25 mouse cellular contexts compared by ENCODE assay signal in the genomic region with DNA sequence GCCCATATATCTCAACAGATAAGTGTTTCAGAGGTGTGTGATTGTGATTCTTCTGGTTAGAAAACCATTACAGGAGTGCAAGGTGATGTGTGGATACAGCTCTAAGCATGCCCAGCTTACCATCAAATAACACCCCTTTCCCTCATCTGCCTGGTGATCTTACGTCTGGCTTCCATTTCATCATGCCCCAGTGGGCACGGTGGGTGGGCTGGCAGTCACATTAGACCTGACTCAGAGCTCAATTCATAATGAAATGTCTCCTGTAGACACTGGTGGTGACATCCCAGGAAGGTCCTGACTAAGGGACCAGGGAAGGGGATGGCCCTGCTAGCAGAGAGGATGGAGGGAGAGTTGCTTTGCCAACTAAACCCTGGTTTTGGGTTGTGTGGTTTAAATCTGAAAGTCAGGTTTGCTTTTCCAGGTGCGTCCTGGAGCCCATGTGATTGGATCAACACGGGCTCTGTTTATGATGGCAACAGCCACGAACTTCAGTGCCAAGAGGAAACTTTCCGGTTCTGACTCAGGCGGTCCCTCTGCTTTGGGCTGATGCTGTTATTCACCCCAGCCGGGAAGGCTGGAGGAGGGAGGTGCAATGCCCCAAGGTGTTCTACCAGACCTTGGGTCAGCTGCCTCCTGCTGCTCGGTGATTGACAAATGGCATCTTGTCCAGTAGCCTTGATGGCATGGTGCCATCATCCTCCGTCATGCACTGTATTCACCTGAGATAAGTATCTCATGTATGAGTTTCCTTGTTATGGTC. TPM values are rescaled to one million over a fixed set of nuclear protein-coding genes. Genes with fewer than 3 reads are reported as not detected.
DNase-seq lines count a peak whose midpoint lies in the region; ATAC-seq and TF ChIP-seq lines count a peak whose summit lies in the region.
"Had no signal": no experiment of that assay in that cellular context is flagged by ENCODE, and none has a peak within 500 bp of the region (broad histone marks: within the 10 kb centered on the region; RNA-seq: fewer than 3 reads in every experiment).

No protein-coding gene starts in this region.

- H3K9ac ChIP-seq in embryonic facial prominence, embryonic 14.5 days (ENCODE audit: low read depth, low read length) = no peak overlapping the region
- H3K9ac ChIP-seq in limb, embryonic 14.5 days (ENCODE audit: low read depth, low read length, severe bottlenecking) = no peak overlapping the region
- no peak overlapping the region for H3K9ac ChIP-seq in midbrain, embryonic 15.5 days
- H3K9ac ChIP-seq: embryonic facial prominence, embryonic 15.5 days; forebrain, embryonic 12.5 days; hindbrain, embryonic 12.5 days had no signal

- H3K27ac ChIP-seq in embryonic facial prominence, embryonic 14.5 days (replicated peaks; ENCODE audit: low read depth, low read length) = no peak overlapping the region
- H3K27ac ChIP-seq in embryonic facial prominence, embryonic 10.5 days (replicated peaks) = no peak overlapping the region
- H3K27ac ChIP-seq in limb, embryonic 14.5 days (replicated peaks; ENCODE audit: low read depth, low read length) = no peak overlapping the region
- no peak overlapping the region for H3K27ac ChIP-seq in limb, embryonic 10.5 days
- no peak overlapping the region for H3K27ac ChIP-seq in midbrain, embryonic 15.5 days
- H3K27ac ChIP-seq: embryonic facial prominence, embryonic 15.5 days; forebrain, embryonic 12.5 days; gastrocnemius, adult 2 months; heart, embryonic 10.5 days; hindbrain, embryonic 12.5 days; hindbrain, postnatal 0 days had no signal

- no peak overlapping the region for H3K4me3 ChIP-seq in embryonic facial prominence, embryonic 14.5 days (ENCODE audit: low read depth, low read length)
- no peak overlapping the region for H3K4me3 ChIP-seq in embryonic facial prominence, embryonic 10.5 days
- no peak overlapping the region for H3K4me3 ChIP-seq in limb, embryonic 14.5 days (replicated peaks; ENCODE audit: low read length)
- no peak overlapping the region for H3K4me3 ChIP-seq in limb, embryonic 10.5 days
- H3K4me3 ChIP-seq in midbrain, embryonic 15.5 days = no peak overlapping the region
- H3K4me3 ChIP-seq: embryonic facial prominence, embryonic 15.5 days; erythroblast, embryonic 14.5 days; forebrain, embryonic 12.5 days; gastrocnemius, adult 2 months; heart, embryonic 10.5 days; hindbrain, embryonic 12.5 days had no signal

- no peaks in the 10 kb centered on the region for H3K9me3 ChIP-seq in embryonic facial prominence, embryonic 14.5 days (ENCODE audit: control insufficient read depth, low read length)
- no peaks in the 10 kb centered on the region for H3K9me3 ChIP-seq in embryonic facial prominence, embryonic 10.5 days
- no peaks in the 10 kb centered on the region for H3K9me3 ChIP-seq in limb, embryonic 14.5 days (ENCODE audit: control insufficient read depth, low read length)
- H3K9me3 ChIP-seq in limb, embryonic 10.5 days (replicated peaks) = no peaks in the 10 kb centered on the region
- no peaks in the 10 kb centered on the region for H3K9me3 ChIP-seq in midbrain, embryonic 15.5 days
- H3K9me3 ChIP-seq: embryonic facial prominence, embryonic 15.5 days; forebrain, embryonic 12.5 days; heart, embryonic 10.5 days; hindbrain, embryonic 12.5 days had no signal

- no peaks in the 10 kb centered on the region for H3K36me3 ChIP-seq in embryonic facial prominence, embryonic 14.5 days (ENCODE audit: control insufficient read depth, insufficient read depth, low read length)
- no peaks in the 10 kb centered on the region for H3K36me3 ChIP-seq in embryonic facial prominence, embryonic 10.5 days (replicated peaks)
- no peaks in the 10 kb centered on the region for H3K36me3 ChIP-seq in limb, embryonic 14.5 days (ENCODE audit: control insufficient read depth, insufficient read depth, low read length)
- no peaks in the 10 kb centered on the region for H3K36me3 ChIP-seq in limb, embryonic 10.5 days
- no peaks in the 10 kb centered on the region for H3K36me3 ChIP-seq in midbrain, embryonic 15.5 days (replicated peaks)
- H3K36me3 ChIP-seq: embryonic facial prominence, embryonic 15.5 days; forebrain, embryonic 12.5 days; heart, embryonic 10.5 days; hindbrain, embryonic 12.5 days had no signal

- peak; percentile 29 for DNase-seq in embryonic facial prominence, embryonic 14.5 days (ENCODE audit: low spot score)
- no peak for DNase-seq in embryonic facial prominence, embryonic 10.5 days (ENCODE audit: low spot score)
- peak; percentile 43 for DNase-seq in limb, embryonic 14.5 days (ENCODE audit: low spot score)
- no peak for DNase-seq in limb, embryonic 10.5 days (ENCODE audit: low spot score)
- DNase-seq in 3T3-L1 (ENCODE audit: low read depth, low spot score) = peak; percentile 18
- DNase-seq in fibroblast of lung, adult 2 months (ENCODE audit: low read depth) = peak; percentile 81
- DNase-seq in left cerebral cortex, adult 9 months (ENCODE audit: low spot score in 2 of 2) = no peak
- DNase-seq: adrenal gland, postnatal 10 days; cerebellum, adult 11-12 months; cerebellum, adult 9-10 months; cerebellum, postnatal 36 days; gastrocnemius, adult 2 months; gastrocnemius, postnatal 25 days; heart, adult 11 months; heart, postnatal 10 days; heart, postnatal 4 days had no signal

- 73% methylated on average over 10 of the region's 10 CpGs for WGBS in embryonic facial prominence, embryonic 14.5 days
- WGBS in embryonic facial prominence, embryonic 10.5 days = 81% methylated on average over 10 of the region's 10 CpGs
- WGBS in limb, embryonic 14.5 days = 66% methylated on average over 10 of the region's 10 CpGs
- WGBS in limb, embryonic 10.5 days = 87% methylated on average over 10 of the region's 10 CpGs
- 80% methylated on average over 10 of the region's 10 CpGs for WGBS in midbrain, embryonic 15.5 days

- ATAC-seq in embryonic facial prominence, embryonic 14.5 days (ENCODE audit: low read depth) = no peak; the same call in 1 of the 2 replicates
- ATAC-seq in limb, embryonic 14.5 days (ENCODE audit: low FRiP score, low read depth) = no peak
- ATAC-seq in midbrain, embryonic 15.5 days (replicated peaks) = no peak
- ATAC-seq: forebrain, embryonic 16.5 days; hindbrain, postnatal 0 days; intestine, embryonic 16.5 days had no signal

- TF ChIP-seq POLR2A in limb, embryonic 14.5 days (IDR thresholded peaks at IDR 0.05; ENCODE audit: borderline replicate concordance, extremely low read depth, insufficient read depth, insufficient read length) = no peak

- H3K4me2 ChIP-seq in embryonic facial prominence, embryonic 14.5 days (ENCODE audit: low read depth, low read length) = no peak overlapping the region
- H3K4me2 ChIP-seq in limb, embryonic 14.5 days (replicated peaks; ENCODE audit: low read depth, low read length, severe bottlenecking) = no peak overlapping the region
- H3K4me2 ChIP-seq in midbrain, embryonic 15.5 days = no peak overlapping the region
- H3K4me2 ChIP-seq: embryonic facial prominence, embryonic 15.5 days; forebrain, embryonic 12.5 days; hindbrain, embryonic 12.5 days had no signal

- H3K27me3 ChIP-seq in embryonic facial prominence, embryonic 14.5 days (replicated peaks; ENCODE audit: control insufficient read depth, insufficient read depth, low read length) = no peaks in the 10 kb centered on the region
- peaks cover 6% of the 10 kb centered on the region for H3K27me3 ChIP-seq in embryonic facial prominence, embryonic 10.5 days (replicated peaks; ENCODE audit: low read depth, poor library complexity, severe bottlenecking)
- H3K27me3 ChIP-seq in limb, embryonic 14.5 days (ENCODE audit: control insufficient read depth, insufficient read depth, low read length) = no peaks in the 10 kb centered on the region
- peaks cover 11% of the 10 kb centered on the region; the same call in 1 of the 2 replicates for H3K27me3 ChIP-seq in limb, embryonic 10.5 days (ENCODE audit: low read depth, poor library complexity, severe bottlenecking)
- H3K27me3 ChIP-seq in midbrain, embryonic 15.5 days (replicated peaks) = no peaks in the 10 kb centered on the region
- H3K27me3 ChIP-seq: embryonic facial prominence, embryonic 15.5 days; hindbrain, embryonic 12.5 days had no signal

- H3K4me1 ChIP-seq in embryonic facial prominence, embryonic 14.5 days (ENCODE audit: control insufficient read depth, insufficient read depth, low read length) = no peaks in the 10 kb centered on the region
- H3K4me1 ChIP-seq in embryonic facial prominence, embryonic 10.5 days = peaks cover 2% of the 10 kb centered on the region; the same call in 1 of the 2 replicates
- no peaks in the 10 kb centered on the region; the same call in 1 of the 2 replicates for H3K4me1 ChIP-seq in limb, embryonic 14.5 days (ENCODE audit: control insufficient read depth, insufficient read depth, low read length)
- H3K4me1 ChIP-seq in limb, embryonic 10.5 days = no peaks in the 10 kb centered on the region
- no peaks in the 10 kb centered on the region for H3K4me1 ChIP-seq in midbrain, embryonic 15.5 days
- H3K4me1 ChIP-seq: embryonic facial prominence, embryonic 15.5 days had no signal

RNA-seq across cellular contexts. Expression of gene Plcg2, which starts 9.7 kb away (rescaled TPM):
- 3.8 and 4.1 TPM in 2 replicates for polyA plus RNA-seq in embryonic facial prominence, embryonic 14.5 days (2014; fragmentation: Nextera tagmentation; extraction: Ambion mirVana)
- 5.4 and 5.8 TPM in 2 replicates for polyA plus RNA-seq in embryonic facial prominence, embryonic 10.5 days (2016; fragmentation: Nextera tagmentation; extraction: Ambion mirVana)
- 3.6 and 3.8 TPM in 2 replicates for polyA plus RNA-seq in limb, embryonic 14.5 days (2012; rRNA removed)
- polyA plus RNA-seq in limb, embryonic 14.5 days (2014; fragmentation: Nextera tagmentation; extraction: Ambion mirVana) = 3.2 and 5.6 TPM in 2 replicates
- 6.0 and 10.0 TPM in 2 replicates for polyA plus RNA-seq in limb, embryonic 10.5 days (2016; fragmentation: Nextera tagmentation; extraction: Ambion mirVana)
- polyA plus RNA-seq in midbrain, embryonic 15.5 days (2015; fragmentation: Nextera tagmentation; extraction: Ambion mirVana) = 0.90 and 1.5 TPM in 2 replicates

Comparison
In these comparisons a context has a peak if more than half of its experiments do, and no peak if none do; other contexts are left out.
1. DNase-seq: peak in embryonic facial prominence, embryonic 14.5 days (single experiment), limb, embryonic 14.5 days (single experiment), 3T3-L1 (single experiment) and fibroblast of lung, adult 2 months (single experiment); none in embryonic facial prominence, embryonic 10.5 days (single experiment), limb, embryonic 10.5 days (single experiment) and left cerebral cortex, adult 9 months (0 of 2).